Mouse (Mus musculus) liver, embryonic 14.5 days (tissue): ENCODE results near the gene St6galnac3.

Experiments
- CTCF ChIP-seq: IDR thresholded peaks from 2 replicates; pipeline ENCODE4 v1.5.1; 2016; ENCODE audit warnings: antibody characterized with exemption, low read depth, control low read depth
- EP300 ChIP-seq: IDR thresholded peaks from 2 replicates; pipeline ENCODE4 v1.6.1; 2016; ENCODE audit warnings: antibody characterized with exemption, low read depth

- no peak for TF ChIP-seq CTCF
- no peak for TF ChIP-seq EP300
These were observed 46.5 kb upstream of the St6galnac3 start for GRCm38 (mm10) chr3:153771479-153771878.
